Mouse (Mus musculus) brain, embryonic 18.5 days (tissue): Measurements from ENCODE around the gene Dnajc12.
A peak's percentile ranks its signal among the peaks of the same experiment; 100 is the strongest.
"Not testable (repeated sequence)": the region's sequence is repeated elsewhere in the genome, so short reads cannot be mapped to it uniquely, and the experiment has no call there.

Experiments
- DNase-seq: peaks from one replicate; pipeline ENCODE4 v3.0.0-alpha.2; 2012; ENCODE audit warnings: low read depth, low spot score

Gene Dnajc12

GRCm38 (mm10) chr10:63382372-63383279 is at the start of gene Dnajc12:
Gene Dnajc12 (plus strand): TSS chr10:63382443.
- DNase-seq, result peak; percentile 94

GRCm38 (mm10) chr10:63336901-63337300 is 45.3 kb upstream of the Dnajc12 start:
- DNase-seq, result no peak

GRCm38 (mm10) chr10:63337326-63337725 is 44.9 kb upstream of the Dnajc12 start:
- no peak for DNase-seq

- DNase-seq, result no peak
Observed at GRCm38 (mm10) chr10:63337951-63338836, 44.0 kb upstream of the Dnajc12 start.

- peak; percentile 72 for DNase-seq
Observed at GRCm38 (mm10) chr10:63338914-63339643, 43.2 kb upstream of the Dnajc12 start.

GRCm38 (mm10) chr10:63341351-63341750 is 40.9 kb upstream of the Dnajc12 start:
- no peak for DNase-seq

- DNase-seq, result no peak
Observed at GRCm38 (mm10) chr10:63344751-63345150, 37.5 kb upstream of the Dnajc12 start.

- no peak for DNase-seq
Observed at GRCm38 (mm10) chr10:63348291-63348690, 34.0 kb upstream of the Dnajc12 start.

GRCm38 (mm10) chr10:63350666-63351065 is 31.6 kb upstream of the Dnajc12 start:
- no peak for DNase-seq

GRCm38 (mm10) chr10:63351099-63351498 is 31.1 kb upstream of the Dnajc12 start:
- not testable (repeated sequence) for DNase-seq

- no peak for DNase-seq
Observed at GRCm38 (mm10) chr10:63352111-63352510, 30.1 kb upstream of the Dnajc12 start.

GRCm38 (mm10) chr10:63360502-63360901 is 21.7 kb upstream of the Dnajc12 start:
- DNase-seq, result no peak

- no peak for DNase-seq
Observed at GRCm38 (mm10) chr10:63365918-63366455, 16.3 kb upstream of the Dnajc12 start.

GRCm38 (mm10) chr10:63367386-63367785 is 14.9 kb upstream of the Dnajc12 start:
- no peak for DNase-seq

GRCm38 (mm10) chr10:63368041-63368440 is 14.2 kb upstream of the Dnajc12 start:
- DNase-seq, result no peak

GRCm38 (mm10) chr10:63376303-63376702 is 5.9 kb upstream of the Dnajc12 start:
- no peak for DNase-seq

GRCm38 (mm10) chr10:63377468-63377867 is 4.8 kb upstream of the Dnajc12 start:
- DNase-seq, result peak; percentile 30

- DNase-seq, result no peak
Observed at GRCm38 (mm10) chr10:63378948-63379680, 3.1 kb upstream of the Dnajc12 start.

- DNase-seq, result no peak
Observed at GRCm38 (mm10) chr10:63381498-63382280, 554 bp upstream of the Dnajc12 start, which contains the start of gene Sirt1. Gene Sirt1 (minus strand): TSS chr10:63381704.

- not testable (repeated sequence) for DNase-seq
Observed at GRCm38 (mm10) chr10:63385897-63386296, 3.7 kb downstream of the Dnajc12 start.
